Mouse (Mus musculus) testis, adult 2 months (tissue): Measurements from ENCODE around the gene Rbm20. TPM values are rescaled to one million over a fixed set of nuclear protein-coding genes. Genes with fewer than 3 reads are reported as not detected.

ENCODE experiments used
- H3K27ac ChIP-seq: fragments of 200-500 bp; 2 replicates; pipeline ENCODE4 v1.5.1; 2012; ENCODE audit warnings: low read depth, low read length; ENCODE audit not compliant: control insufficient read depth, insufficient read depth
- H3K27me3 ChIP-seq: fragments of 200-500 bp; 2 replicates; pipeline ENCODE4 v1.6.1; 2012; ENCODE audit warnings: mild to moderate bottlenecking, low read length, moderate library complexity; ENCODE audit not compliant: control insufficient read depth, insufficient read depth
- H3K36me3 ChIP-seq: fragments of 200-500 bp; 2 replicates; pipeline ENCODE4 v1.6.1; 2012; ENCODE audit warnings: mild to moderate bottlenecking, low read length; ENCODE audit not compliant: control insufficient read depth, insufficient read depth
- H3K4me1 ChIP-seq: fragments of 200-500 bp; 2 replicates; pipeline ENCODE4 v1.6.1; 2012; ENCODE audit warnings: low read length; ENCODE audit not compliant: control insufficient read depth, insufficient read depth
- H3K4me3 ChIP-seq: fragments of 200-500 bp; 2 replicates; pipeline ENCODE4 v1.5.1; 2012; ENCODE audit warnings: low read depth, mild to moderate bottlenecking, low read length, moderate library complexity, mixed read lengths; ENCODE audit not compliant: control insufficient read depth
- CTCF ChIP-seq: fragments of 200-500 bp; IDR thresholded peaks from 2 replicates; pipeline ENCODE4 v1.5.1; 2012; ENCODE audit warnings: low read depth, mild to moderate bottlenecking, inconsistent platforms, low read length, moderate library complexity; ENCODE audit not compliant: control insufficient read depth, insufficient read depth, insufficient replicate concordance
- POLR2A ChIP-seq: fragments of 200-500 bp; IDR thresholded peaks from 2 replicates; pipeline ENCODE4 v1.6.1; 2012; ENCODE audit warnings: low read depth, mild to moderate bottlenecking, inconsistent platforms, low read length, moderate library complexity; ENCODE audit not compliant: control insufficient read depth
- polyA plus RNA-seq: library from polyadenylated mRNA; depleted of rRNA; stranded (reverse); fragments of >200 nt; gene quantifications from 2 replicates; pipeline ENCODE4 v1.2.3, GENCODE M21; 2012

Gene Rbm20
- polyA plus RNA-seq, 1 experiment = 0.78 TPM

GRCm38 (mm10) chr19:53773937-53774640 is 97.0 kb downstream of the Rbm20 start:
- no peaks in the 10 kb centered on the region for H3K4me1 ChIP-seq
- no peak overlapping the region for H3K27ac ChIP-seq
- TF ChIP-seq POLR2A = no peak
- no peak for TF ChIP-seq CTCF
- no peak overlapping the region for H3K4me3 ChIP-seq
- no peaks in the 10 kb centered on the region for H3K27me3 ChIP-seq
- H3K36me3 ChIP-seq = no peaks in the 10 kb centered on the region

GRCm38 (mm10) chr19:53774641-53775350 is 97.7 kb downstream of the Rbm20 start:
- no peak overlapping the region for H3K27ac ChIP-seq
- H3K36me3 ChIP-seq = no peaks in the 10 kb centered on the region
- no peak for TF ChIP-seq CTCF
- no peak for TF ChIP-seq POLR2A
- no peak overlapping the region for H3K4me3 ChIP-seq
- H3K4me1 ChIP-seq = no peaks in the 10 kb centered on the region
- H3K27me3 ChIP-seq = no peaks in the 10 kb centered on the region

- Histone ChIP-seq H3K4me1 (no peaks in the 10 kb centered on the region), H3K27ac (no peak overlapping the region), H3K36me3 (no peaks in the 10 kb centered on the region), H3K4me3 (no peak overlapping the region), H3K27me3 (no peaks in the 10 kb centered on the region)
- TF ChIP-seq CTCF = no peak
- no peak for TF ChIP-seq POLR2A
Measured at GRCm38 (mm10) chr19:53779402-53779801, 102.3 kb downstream of the Rbm20 start.

- Histone ChIP-seq H3K4me1 (no peaks in the 10 kb centered on the region), H3K27me3 (no peaks in the 10 kb centered on the region), H3K4me3 (no peak overlapping the region), H3K27ac (no peak overlapping the region), H3K36me3 (no peaks in the 10 kb centered on the region)
- TF ChIP-seq POLR2A (no peak), CTCF (no peak)
Measured at GRCm38 (mm10) chr19:53779818-53780217, 102.7 kb downstream of the Rbm20 start.

- no peak overlapping the region for H3K4me3 ChIP-seq
- TF ChIP-seq POLR2A (no peak), CTCF (no peak)
Measured at GRCm38 (mm10) chr19:53780752-53781602, 103.9 kb downstream of the Rbm20 start.

GRCm38 (mm10) chr19:53781826-53782225 is 104.7 kb downstream of the Rbm20 start:
- no peaks in the 10 kb centered on the region for H3K4me1 ChIP-seq
- no peaks in the 10 kb centered on the region for H3K27me3 ChIP-seq
- H3K36me3 ChIP-seq = no peaks in the 10 kb centered on the region
- TF ChIP-seq POLR2A = no peak
- no peak overlapping the region for H3K27ac ChIP-seq
- no peak overlapping the region for H3K4me3 ChIP-seq

More at GRCm38 (mm10) chr19:53780752-53781602, 103.9 kb downstream of the Rbm20 start:
- Histone ChIP-seq H3K27ac (no peak overlapping the region), H3K4me1 (no peaks in the 10 kb centered on the region), H3K36me3 (no peaks in the 10 kb centered on the region), H3K27me3 (no peaks in the 10 kb centered on the region)

GRCm38 (mm10) chr19:53785352-53785751 is 108.2 kb downstream of the Rbm20 start:
- H3K4me3 ChIP-seq = no peak overlapping the region
- no peaks in the 10 kb centered on the region for H3K27me3 ChIP-seq
- TF ChIP-seq CTCF (no peak), POLR2A (no peak)
- H3K27ac ChIP-seq = no peak overlapping the region
- H3K4me1 ChIP-seq = no peaks in the 10 kb centered on the region
- H3K36me3 ChIP-seq = no peaks in the 10 kb centered on the region
